Mouse (Mus musculus): ENCODE measurements around the gene Slc22a5. TPM values are rescaled to one million over a fixed set of nuclear protein-coding genes. Genes with fewer than 3 reads are reported as not detected.

The Slc22a5 gene
- polyA plus RNA-seq, 1 experiment = 11.7 TPM

DNA sequence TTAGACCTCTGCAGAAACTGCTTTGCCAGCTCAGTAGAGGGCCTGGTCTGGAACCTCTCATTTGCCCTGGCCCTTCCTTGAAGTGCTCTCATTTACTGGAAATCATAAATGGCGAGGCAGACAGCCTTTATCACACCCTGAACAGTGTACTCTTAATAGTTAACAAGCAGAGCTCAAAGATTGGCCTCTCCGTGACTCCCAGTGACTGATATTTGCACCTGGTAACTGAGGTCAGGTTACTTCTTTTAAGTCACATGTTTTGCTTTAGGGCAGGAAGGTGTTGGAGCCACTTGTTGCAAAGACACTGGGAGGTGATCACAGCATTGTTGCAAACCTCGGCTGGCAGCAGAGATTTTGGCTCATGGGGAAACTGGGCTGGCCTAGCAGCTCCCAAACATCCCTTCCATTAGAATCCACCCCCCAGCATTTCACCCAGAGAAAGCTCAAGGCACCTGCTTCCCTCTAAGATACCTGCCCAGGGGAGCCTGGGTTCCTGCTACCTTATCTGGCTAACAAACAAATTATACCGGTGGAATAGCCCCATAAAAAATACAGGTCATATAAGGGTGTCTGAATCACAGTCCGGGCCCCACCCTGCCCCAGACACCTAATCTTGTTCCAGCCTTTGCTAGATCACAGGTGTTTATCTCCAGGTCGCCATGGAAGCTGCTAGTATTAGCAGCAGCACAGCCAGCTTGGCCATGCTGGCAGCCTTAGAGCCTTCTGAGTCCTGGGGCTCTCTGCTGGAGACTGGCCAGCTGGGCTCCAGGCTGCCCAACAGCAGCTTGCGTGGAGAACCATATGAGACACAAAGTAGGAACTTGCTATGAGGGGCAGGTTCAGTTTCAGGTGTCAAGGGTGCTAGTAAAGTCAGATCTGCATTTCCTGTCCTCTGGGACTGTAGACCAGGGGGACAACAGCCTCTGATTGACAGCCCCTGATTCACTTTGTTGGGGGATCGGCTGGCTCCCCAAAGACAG is 51.5 kb downstream of the Slc22a5 start:
- no peak for TF ChIP-seq CTCF (IDR thresholded peaks at IDR 0.05; ENCODE audit: low read depth, low read length)
- no peak for TF ChIP-seq POLR2A (IDR thresholded peaks at IDR 0.05; ENCODE audit: borderline replicate concordance, low read depth, low read length)
- Histone ChIP-seq H3K4me3 (ENCODE audit: insufficient read depth, low read length) (no peak overlapping the region), H3K4me1 (ENCODE audit: control insufficient read depth, insufficient read depth, low read length) (0 out of 2 replicates have a peak, but pooled peaks cover 2% of the 10 kb centered on the region), H3K27ac (ENCODE audit: insufficient read depth, low read depth, low read length) (no peak overlapping the region)

DNA sequence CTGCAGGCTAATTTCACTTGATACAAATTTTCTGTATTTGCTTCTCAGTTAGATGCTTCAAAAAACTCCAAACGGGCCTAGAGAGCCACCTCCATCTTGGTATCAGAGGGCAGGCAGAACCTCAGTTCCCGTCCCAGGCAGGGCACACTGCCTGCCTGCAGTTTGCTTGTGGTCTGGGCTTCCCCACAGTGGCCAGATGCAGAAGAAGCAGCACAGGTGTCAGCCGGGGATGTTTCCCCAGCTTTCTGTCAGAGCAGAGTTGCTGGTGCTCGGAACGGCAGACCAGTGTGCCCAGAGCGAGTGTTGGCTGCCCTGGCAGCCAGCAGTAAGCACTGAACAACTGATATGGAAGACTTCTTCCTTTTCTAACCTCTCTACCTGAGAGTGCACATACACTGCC is 52.3 kb downstream of the Slc22a5 start:
- 0 out of 2 replicates have a peak, but pooled peaks cover 2% of the 10 kb centered on the region for H3K4me1 ChIP-seq (ENCODE audit: control insufficient read depth, insufficient read depth, low read length)
- H3K4me3 ChIP-seq (ENCODE audit: insufficient read depth, low read length) = no peak overlapping the region
- H3K27ac ChIP-seq (ENCODE audit: insufficient read depth, low read depth, low read length) = no peak overlapping the region
- TF ChIP-seq POLR2A (IDR thresholded peaks at IDR 0.05; ENCODE audit: borderline replicate concordance, low read depth, low read length) = no peak
- no peak for TF ChIP-seq CTCF (IDR thresholded peaks at IDR 0.05; ENCODE audit: low read depth, low read length)

DNA sequence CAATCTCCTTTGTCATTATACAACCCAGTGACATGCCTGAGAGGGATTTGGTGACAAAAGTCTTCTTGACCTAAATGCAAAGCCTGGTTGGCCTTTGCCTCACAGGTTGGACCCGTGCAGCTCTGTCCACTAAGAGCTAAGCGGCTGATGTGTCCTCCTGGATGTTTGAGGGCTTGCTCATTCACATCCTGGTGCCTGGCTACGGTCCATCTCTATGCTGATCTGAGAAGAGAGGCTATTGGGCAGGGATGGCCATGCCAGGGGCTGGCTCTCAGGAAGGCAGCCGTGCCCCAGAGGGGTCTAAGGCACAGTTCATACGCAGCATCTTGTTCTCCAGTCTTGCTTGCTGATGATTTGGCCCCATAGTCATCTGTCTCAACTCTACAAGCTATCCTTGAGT is 53.7 kb downstream of the Slc22a5 start:
- 0 out of 2 replicates have a peak, but pooled peaks cover 2% of the 10 kb centered on the region for H3K4me1 ChIP-seq (ENCODE audit: control insufficient read depth, insufficient read depth, low read length)
- no peak for TF ChIP-seq POLR2A (IDR thresholded peaks at IDR 0.05; ENCODE audit: borderline replicate concordance, low read depth, low read length)

DNA sequence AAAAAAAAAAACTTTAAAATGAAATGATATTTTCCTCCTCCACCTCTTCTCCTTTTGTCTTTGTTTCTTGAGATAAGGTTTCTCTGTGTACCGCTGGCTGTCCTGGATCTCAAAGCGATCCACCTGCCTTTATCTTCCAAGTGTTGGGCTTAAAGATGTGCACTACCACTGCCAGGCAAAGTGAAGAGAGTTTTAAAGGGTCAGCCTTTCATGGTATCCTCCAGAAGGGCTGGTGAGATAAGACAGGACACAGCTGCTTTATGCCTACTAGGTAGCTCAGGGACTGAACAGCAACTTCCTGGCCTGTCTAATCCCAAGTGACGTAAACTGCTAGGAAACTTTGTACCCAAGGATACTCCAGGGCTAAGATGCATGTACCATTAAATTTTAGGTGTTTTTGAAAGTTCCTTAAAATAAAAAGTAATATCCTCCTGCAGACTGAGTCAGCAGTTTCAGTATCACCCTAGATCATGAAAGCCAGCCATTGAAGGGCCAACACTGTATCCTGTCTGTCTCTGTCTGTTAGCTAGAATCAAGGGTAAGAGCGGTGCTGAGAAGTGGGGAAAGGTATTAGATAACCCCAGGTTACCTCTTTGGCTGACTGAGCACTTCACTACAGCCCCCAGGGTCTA is 56.0 kb downstream of the Slc22a5 start:
- no peak overlapping the region for H3K4me3 ChIP-seq (ENCODE audit: insufficient read depth, low read length)
- 0 out of 2 replicates have a peak, but pooled peaks cover 2% of the 10 kb centered on the region for H3K4me1 ChIP-seq (ENCODE audit: control insufficient read depth, insufficient read depth, low read length)
- H3K27ac ChIP-seq (ENCODE audit: insufficient read depth, low read depth, low read length) = no peak overlapping the region
- TF ChIP-seq POLR2A (IDR thresholded peaks at IDR 0.05; ENCODE audit: borderline replicate concordance, low read depth, low read length) (no peak), CTCF (IDR thresholded peaks at IDR 0.05; ENCODE audit: low read depth, low read length) (no peak)

More for the DNA sequence above, 53.7 kb downstream of the Slc22a5 start:
- no peak overlapping the region for H3K27ac ChIP-seq (ENCODE audit: insufficient read depth, low read depth, low read length)
- no peak overlapping the region for H3K4me3 ChIP-seq (ENCODE audit: insufficient read depth, low read length)

DNA sequence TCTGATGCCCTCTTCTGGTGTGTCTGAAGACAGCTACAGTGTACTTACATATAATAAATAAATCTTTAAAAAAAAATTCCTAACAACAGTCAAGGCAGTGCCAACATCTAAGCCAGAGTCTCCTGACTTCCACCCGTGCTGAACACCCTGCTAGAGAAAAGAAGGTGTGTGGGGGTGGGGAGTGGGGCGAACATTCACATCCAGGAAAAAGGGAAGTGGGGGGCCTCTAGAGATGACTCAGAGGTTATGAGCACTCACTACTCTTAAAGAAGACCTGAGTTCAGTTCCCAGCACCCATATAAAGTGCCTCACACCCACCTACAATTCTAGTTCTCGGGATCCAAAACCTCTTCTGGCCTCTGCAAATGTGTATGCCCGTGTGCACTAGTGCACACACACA is 66.1 kb downstream of the Slc22a5 start:
- Histone ChIP-seq H3K4me3 (ENCODE audit: insufficient read depth, low read length) (no peak overlapping the region), H3K4me1 (ENCODE audit: control insufficient read depth, insufficient read depth, low read length) (peaks cover 21% of the 10 kb centered on the region), H3K27ac (ENCODE audit: insufficient read depth, low read depth, low read length) (no peak overlapping the region)
- no peak for TF ChIP-seq POLR2A (IDR thresholded peaks at IDR 0.05; ENCODE audit: borderline replicate concordance, low read depth, low read length)
- no peak for TF ChIP-seq CTCF (IDR thresholded peaks at IDR 0.05; ENCODE audit: low read depth, low read length)

DNA sequence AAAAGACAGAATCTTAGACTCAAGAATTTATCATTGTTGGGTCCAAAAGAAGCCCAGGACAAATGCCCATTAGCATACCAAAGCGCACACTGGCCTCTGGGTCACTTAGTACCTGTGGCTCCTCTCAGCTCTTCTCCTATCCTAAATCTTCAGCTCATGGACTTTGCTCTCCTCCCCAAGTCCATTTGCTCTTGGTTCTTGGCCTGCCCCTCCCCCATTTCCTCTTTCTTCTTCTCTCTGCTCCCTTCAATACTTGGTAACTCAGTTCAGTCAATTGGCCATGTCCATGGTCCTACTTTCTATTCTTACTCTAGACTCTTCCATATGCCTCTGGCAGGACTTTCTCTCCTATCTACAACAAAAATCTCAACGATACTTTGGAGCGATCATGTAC is 69.5 kb downstream of the Slc22a5 start:
- Histone ChIP-seq H3K4me1 (ENCODE audit: control insufficient read depth, insufficient read depth, low read length) (peaks cover 31% of the 10 kb centered on the region), H3K4me3 (ENCODE audit: insufficient read depth, low read length) (no peak overlapping the region), H3K27ac (ENCODE audit: insufficient read depth, low read depth, low read length) (no peak overlapping the region)
- TF ChIP-seq CTCF (IDR thresholded peaks at IDR 0.05; ENCODE audit: low read depth, low read length) (no peak), POLR2A (IDR thresholded peaks at IDR 0.05; ENCODE audit: borderline replicate concordance, low read depth, low read length) (no peak)

DNA sequence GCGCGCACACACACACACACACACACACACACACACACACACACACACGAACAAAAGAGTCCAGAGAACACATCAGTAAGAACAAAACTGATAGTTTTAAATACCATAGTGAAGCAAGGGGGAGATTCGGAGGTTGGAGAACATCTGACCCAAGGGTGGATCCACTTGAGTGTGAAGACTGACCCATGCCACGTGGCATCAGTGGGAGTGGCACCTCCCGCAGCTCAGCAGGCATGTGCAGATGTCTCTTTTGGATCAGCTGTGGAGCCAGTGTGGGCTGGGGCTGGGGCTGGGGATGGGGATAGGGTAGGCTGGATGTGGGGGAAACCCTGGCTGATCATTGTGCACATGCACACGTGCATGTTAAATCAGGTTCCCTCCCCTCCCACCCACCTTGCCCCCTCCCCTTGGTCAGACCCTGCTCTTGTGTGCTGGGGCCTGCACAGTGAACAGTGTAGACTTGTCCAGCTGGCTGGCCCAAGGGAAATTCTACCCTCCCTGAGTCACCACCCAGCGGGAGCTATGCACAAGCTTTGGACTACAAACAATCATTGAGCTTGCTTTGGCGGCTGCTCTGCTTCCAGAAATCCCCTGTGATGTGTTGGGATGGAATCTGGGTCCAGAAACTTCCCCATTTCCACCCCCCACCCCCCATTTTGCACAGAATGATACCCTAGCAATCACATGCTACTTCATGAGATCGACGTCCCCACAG is 70.1 kb downstream of the Slc22a5 start:
- no peak overlapping the region for H3K4me3 ChIP-seq (ENCODE audit: insufficient read depth, low read length)
- no peak overlapping the region for H3K27ac ChIP-seq (ENCODE audit: insufficient read depth, low read depth, low read length)
- no peak for TF ChIP-seq CTCF (IDR thresholded peaks at IDR 0.05; ENCODE audit: low read depth, low read length)
- TF ChIP-seq POLR2A (IDR thresholded peaks at IDR 0.05; ENCODE audit: borderline replicate concordance, low read depth, low read length) = no peak
- H3K4me1 ChIP-seq (ENCODE audit: control insufficient read depth, insufficient read depth, low read length) = peaks cover 31% of the 10 kb centered on the region

DNA sequence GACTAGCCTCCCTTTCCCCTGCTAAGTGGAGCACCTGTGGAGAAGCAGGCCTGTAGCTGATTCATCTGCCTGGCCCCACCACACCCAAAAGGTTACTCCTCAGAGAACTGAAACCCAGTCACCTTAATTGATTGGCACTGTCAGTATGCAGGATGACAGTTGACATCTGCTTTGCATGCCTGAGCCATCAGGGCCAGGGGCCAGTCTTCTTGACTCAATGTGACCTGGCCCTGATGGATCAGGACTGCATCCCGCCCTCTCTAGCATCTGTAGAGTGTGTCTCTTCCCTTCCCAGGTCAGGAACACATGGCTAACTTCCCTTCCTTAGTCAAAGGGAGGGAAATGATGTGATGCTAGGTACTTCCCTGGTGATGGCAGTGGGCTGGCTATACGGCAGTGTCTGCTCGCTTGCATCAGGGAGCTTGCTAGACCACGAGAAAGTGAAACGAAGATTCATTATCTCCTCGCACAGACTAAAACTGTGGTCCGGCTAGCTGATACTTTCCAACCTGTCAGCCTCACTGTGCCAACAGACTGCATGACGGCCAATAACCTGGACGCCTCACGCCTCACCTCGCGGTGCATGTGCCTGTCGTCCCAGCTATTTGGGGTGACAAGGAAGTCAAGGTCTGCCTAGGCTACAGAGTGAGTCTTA is 70.8 kb downstream of the Slc22a5 start:
- no peak for TF ChIP-seq POLR2A (IDR thresholded peaks at IDR 0.05; ENCODE audit: borderline replicate concordance, low read depth, low read length)
- Histone ChIP-seq H3K27ac (ENCODE audit: insufficient read depth, low read depth, low read length) (no peak overlapping the region), H3K4me1 (ENCODE audit: control insufficient read depth, insufficient read depth, low read length) (peaks cover 24% of the 10 kb centered on the region), H3K4me3 (ENCODE audit: insufficient read depth, low read length) (no peak overlapping the region)

DNA sequence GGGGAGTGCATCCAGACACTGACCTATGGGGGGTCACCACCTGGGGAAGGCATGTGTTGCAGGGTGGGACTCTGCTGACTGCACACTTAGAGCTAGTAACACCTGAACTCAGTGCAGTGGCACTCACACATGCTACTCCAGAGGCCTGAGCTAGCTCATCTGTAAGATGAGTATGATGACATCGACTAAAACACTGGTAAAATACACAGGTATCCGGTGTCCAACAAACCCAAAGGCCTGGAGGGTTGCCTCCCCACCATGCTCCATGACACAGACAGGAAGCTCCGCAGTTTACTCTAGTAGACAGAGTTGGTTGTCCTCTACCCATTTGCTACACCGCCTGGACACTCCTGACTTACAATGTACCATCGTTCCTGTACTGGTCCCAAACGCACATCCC is 71.9 kb downstream of the Slc22a5 start:
- TF ChIP-seq POLR2A (IDR thresholded peaks at IDR 0.05; ENCODE audit: borderline replicate concordance, low read depth, low read length) (no peak), CTCF (IDR thresholded peaks at IDR 0.05; ENCODE audit: low read depth, low read length) (no peak)
- H3K27ac ChIP-seq (ENCODE audit: insufficient read depth, low read depth, low read length) = no peak overlapping the region
- H3K4me1 ChIP-seq (ENCODE audit: control insufficient read depth, insufficient read depth, low read length) = peaks cover 24% of the 10 kb centered on the region
- no peak overlapping the region for H3K4me3 ChIP-seq (ENCODE audit: insufficient read depth, low read length)
